Mouse (Mus musculus) thymus, postnatal 36 days (tissue): ENCODE data around the gene Fam208a.

Experiments
- DNase-seq, 2 experiments: peaks; one replicate each; pipeline ENCODE4 v3.0.0; 2022; ENCODE audit warnings: mixed read lengths in 2 of 2

The Fam208a gene

DNA sequence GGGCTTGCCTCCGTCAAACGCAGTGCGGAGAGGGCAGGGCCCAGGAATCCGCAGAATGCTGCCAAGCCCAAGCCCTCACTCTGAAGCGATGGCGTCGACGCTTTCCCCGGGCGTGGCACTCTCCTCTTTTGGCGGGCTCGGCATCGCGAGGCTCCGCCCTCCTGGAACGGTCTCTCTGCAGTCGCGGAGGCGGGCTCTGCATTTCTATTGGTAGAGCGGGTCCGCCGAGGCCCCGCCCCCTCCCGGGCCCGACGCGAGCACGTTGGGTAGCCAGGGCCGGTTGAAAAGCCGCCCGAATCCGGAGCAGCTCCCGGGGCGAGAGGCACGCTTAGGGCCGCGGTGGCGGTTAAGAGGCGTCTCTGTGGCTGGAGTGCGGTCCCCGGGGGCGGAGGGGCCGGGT, at the start of gene Fam208a:
Gene Fam208a, plus strand, starts transcription at position 262 of the 400 bp plus-strand sequence.
- DNase-seq, result peak; percentile 92 to 95

DNA sequence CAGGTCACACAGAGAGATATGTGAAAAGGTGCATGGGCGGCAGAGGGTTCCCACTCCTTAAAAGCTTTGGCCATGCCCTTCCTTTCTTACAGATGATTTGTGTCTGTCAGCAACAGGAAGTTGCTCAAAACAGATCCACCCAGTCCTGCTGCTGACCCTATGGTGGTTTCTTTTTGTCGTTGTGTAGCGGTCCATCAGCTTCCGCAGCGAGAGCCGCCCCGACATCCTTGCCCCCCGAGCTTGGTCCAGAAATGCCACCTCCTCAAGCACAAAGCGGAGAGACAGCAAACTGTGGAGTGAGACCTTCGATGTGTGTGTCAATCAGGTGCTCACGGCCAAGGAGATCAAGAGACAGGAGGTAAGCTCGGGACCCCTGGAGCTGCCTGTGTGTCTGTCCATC, 49.2 kb upstream of the Fam208a start:
- no peak for DNase-seq

DNA sequence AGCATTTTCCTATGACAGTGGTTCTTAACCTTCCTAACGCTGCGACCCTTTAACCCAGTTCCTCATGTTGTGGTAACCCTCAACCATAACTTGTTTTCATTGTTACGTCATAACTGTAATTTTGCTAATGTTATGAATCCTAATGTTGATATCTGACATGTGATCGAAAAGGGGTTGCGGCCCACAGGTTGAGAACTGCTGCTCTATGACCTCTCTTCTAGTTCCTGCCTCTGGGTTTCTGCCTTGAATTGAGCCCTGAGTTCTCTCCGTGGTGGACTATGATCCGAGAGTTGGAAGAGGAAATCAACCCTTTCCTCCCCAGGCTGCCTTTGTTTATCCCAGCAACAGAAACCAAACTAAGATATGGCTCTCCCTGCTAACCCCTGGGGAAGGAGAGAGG, 47.2 kb upstream of the Fam208a start:
- no peak for DNase-seq

DNA sequence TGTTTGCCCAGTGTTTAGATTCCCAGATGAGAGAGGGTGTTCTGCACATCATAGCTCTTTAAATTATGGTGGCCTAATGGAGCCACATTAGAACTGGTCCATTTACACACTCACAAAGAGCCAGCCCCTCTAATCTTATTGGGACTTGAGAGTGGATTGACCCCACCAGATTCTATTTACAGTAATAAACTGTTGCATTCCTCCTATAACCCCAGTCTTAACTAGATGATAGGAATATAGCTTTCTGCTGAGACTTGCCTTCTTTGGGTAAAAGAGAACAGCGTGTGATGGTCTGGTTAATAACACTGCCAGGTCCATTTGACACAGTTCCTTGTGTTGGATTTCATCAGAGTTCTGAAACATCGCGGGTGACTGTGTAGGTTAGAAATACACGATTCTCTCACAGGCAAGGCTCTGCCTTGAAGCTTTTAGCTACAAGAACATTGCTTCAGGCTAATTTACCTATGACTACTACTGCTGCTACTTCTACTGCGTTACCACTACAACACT, 45.3 kb upstream of the Fam208a start:
- DNase-seq, result no peak

DNA sequence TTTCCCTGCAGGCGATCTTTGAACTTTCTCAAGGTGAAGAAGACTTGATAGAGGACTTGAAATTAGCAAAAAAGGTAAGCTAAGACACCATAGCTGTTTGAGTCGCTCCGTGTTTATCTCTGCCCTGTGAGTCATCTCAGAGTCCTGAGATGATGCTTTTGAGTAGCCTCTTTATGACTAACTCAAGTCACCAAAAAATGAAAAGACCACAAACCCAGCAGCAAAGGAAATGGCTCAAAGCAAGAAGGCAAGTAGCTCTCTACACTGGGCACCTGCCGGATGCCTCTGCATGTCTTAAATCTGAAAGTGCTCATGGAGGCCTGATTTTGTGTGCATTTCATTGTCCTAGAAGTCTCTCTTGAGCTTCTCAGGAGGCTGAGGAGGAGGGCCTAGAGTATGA, 44.5 kb upstream of the Fam208a start:
- DNase-seq, result peak in 1 of 2 experiments; percentile 16

DNA sequence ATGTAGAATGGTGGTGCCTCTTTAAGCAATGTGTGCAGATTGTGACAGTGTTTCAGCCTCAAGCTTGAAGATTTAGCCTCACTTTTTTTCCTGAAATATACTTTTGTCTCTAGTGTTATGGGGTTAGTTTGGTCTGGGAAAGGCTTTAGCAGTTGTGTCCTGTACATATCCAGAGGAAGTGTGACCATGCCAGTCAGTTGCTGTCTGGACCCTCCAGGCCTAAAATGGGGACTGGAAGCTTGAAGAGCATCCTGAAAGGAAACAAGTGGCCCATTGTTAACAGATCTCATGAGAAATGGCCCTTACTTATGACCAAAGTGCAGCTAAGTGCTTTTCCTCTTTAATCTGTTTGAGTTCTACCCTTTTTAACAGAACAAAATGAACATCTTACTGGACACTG, 40.0 kb upstream of the Fam208a start:
- DNase-seq, result no peak

DNA sequence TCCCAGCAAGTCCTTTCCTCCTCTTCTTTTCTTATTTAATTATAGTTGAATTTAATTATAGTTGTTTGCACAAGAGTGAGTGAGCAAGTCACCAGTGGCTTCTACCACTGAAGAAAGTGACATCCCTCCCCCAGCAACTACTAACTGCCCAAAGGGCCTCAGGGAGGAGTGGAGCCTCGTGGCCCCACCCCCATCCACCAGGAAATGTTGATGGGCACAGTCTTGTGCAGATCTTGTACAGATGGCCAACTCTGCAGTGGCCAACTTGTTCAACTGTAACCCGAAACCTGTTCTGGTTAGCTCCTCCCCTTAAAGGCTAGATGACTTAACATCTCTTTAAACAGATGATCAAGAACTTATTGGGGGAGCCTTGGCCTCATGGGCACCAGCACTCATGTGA, 38.9 kb upstream of the Fam208a start:
- DNase-seq, result no peak

DNA sequence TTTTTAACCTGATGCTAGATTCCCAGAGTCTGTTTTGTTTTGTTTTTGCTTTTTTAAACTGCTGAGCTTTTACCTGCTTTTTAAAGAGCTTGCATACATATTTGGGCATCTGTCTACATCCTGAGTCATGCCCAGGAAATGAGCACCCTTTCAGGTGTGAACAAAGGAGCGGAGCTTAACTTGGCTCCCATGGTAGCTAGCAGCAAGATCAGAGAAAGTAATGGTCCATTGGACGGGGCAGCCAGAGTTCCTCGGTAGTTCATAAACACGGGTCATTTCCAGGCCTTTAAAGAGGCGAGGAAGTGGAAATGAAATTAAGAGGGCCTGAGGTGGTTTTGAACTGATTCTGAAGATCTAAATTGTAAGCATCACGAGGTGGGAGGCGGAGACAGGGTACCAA, 38.0 kb upstream of the Fam208a start:
- no peak for DNase-seq

DNA sequence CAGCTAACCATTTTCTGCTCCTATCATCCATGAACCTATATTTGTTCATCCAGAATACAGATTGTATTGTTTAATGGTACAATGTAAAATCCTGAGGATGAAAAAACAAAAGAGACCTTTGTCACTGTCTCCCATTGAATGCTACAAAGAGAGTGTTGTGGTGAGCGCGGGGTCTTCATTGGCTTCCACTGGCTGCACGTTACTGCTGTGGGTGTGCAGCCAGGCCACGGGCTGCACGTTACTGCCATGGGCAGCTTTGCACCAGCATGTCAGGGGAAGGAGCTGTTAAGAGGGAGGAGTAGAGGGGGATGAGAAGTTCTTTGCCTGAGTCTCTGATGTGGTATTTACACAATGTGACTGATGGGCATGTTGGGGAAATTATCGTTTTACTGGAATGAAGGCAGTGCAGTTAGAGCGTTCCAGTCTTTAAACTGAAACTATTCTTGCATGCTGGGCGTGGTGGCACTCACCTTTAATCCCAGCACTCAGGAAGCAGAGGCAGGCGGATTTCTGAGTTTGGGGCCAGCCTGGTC, 36.8 kb upstream of the Fam208a start:
- no peak for DNase-seq

DNA sequence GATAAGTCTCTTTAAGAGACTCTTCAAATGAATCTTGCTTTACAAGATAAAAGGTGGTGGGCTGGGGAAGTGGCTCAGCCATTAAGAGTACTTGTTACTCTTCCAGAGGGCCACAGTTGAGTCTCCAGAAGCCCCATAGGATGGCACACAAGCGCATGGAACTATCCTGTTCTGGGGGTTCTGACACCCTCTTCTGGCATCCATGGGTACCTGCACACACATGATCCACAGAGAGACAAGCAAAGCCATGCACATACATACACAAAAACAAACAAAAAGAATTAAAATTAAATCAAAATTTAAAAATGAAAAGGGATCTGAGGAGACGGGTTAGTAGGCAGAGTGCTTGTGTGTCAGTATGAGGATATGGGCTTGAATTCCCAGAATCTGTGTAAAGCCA, 36.0 kb upstream of the Fam208a start:
- no peak for DNase-seq

DNA sequence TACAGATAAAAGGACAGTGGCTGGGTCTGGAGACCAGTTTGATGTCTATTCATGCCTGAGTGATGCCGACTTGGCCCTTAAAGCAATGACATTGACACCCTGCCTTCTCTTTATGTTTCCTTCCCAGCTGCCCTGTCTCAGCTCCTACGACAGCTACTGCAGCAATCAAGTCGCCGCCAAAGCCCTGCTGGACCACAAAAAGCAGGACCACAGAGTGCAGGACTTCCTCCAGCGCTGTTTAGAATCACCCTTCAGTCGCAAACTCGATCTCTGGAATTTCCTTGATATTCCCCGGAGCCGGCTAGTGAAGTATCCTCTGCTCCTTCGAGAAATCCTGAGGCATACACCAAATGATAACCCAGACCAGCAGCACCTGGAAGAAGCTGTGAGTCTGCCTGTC, 34.8 kb upstream of the Fam208a start:
- DNase-seq, result no peak

DNA sequence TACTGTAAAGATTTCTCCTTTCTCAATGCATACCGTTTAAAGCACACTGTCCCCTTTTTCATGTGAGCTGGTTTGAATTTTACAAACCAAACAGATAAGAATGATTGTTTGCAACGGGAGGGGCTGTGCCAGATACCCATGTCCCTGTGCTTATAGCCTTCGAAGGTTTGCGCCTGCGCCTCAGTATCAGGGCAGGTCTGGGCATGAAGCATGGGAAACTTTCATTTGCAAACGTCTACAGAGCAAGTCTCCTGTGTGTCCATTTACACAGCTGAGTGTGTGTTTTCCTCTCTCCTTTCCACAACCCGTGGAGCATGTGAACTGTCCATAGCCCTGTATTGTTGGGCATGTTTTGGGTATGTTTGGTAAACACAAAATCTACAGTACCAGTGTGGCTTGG, 32.2 kb upstream of the Fam208a start:
- DNase-seq, result no peak

DNA sequence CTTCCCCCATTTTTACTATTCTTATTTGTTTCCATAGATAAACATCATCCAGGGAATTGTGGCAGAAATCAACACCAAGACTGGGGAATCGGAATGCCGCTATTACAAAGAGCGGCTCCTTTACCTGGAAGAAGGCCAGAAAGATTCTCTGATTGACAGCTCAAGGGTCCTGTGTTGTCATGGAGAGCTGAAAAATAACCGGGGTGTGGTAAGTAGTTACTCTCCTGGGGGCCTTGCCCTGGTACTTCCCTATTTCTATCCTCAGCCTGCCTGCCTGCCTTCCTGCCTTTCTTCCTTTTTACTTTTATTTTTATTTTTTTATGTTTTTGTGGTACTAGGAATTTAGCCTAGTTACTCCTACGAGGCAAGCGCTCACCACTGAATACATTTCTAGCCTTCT, 31.1 kb upstream of the Fam208a start:
- DNase-seq, result no peak

DNA sequence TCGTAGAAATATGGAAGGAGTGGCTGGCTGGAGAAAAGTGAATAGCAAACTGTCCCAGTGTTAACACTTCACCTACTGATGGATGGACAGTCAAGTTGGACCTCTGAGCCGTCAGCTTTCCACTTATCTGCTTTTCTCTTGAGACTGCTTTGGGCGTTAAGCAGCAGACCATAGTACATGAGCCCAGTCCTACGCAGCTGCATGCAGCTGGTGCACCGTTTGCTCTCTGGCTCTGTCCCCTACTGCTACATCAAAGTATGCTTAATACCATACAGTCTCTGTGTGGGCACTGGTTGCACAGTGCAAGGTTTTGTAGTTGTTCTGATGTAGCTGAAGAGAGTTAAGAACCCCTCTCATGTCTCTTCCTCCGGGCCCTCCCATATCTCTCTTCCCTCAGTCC, 28.1 kb upstream of the Fam208a start:
- DNase-seq, result no peak

DNA sequence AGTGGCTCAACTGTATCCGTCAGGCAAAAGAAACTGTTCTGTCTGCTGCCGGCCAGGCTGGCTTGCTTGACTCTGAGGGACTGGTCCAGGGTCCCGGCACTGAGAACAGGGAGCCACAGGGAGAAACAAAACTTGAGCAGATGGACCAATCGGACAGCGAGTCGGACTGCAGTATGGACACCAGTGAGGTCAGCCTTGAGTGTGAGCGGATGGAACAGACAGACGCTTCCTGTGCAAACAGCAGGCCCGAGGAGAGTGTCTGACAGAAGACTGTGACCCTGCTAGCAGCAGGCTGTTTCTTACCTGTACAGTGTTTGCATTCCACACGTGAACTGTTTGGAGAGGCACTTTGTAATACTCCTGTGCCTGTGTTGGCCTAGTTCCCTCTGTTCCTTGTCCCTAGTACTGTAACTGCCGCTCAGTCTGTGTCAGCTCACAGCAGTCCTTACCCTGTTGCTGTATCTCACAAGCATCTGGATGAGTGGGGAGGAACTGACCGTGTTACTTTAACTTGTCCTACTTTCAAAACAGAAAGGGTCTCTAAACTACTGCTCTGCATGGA, 26.8 kb upstream of the Fam208a start:
- peak in 1 of 2 experiments; percentile 16 for DNase-seq

DNA sequence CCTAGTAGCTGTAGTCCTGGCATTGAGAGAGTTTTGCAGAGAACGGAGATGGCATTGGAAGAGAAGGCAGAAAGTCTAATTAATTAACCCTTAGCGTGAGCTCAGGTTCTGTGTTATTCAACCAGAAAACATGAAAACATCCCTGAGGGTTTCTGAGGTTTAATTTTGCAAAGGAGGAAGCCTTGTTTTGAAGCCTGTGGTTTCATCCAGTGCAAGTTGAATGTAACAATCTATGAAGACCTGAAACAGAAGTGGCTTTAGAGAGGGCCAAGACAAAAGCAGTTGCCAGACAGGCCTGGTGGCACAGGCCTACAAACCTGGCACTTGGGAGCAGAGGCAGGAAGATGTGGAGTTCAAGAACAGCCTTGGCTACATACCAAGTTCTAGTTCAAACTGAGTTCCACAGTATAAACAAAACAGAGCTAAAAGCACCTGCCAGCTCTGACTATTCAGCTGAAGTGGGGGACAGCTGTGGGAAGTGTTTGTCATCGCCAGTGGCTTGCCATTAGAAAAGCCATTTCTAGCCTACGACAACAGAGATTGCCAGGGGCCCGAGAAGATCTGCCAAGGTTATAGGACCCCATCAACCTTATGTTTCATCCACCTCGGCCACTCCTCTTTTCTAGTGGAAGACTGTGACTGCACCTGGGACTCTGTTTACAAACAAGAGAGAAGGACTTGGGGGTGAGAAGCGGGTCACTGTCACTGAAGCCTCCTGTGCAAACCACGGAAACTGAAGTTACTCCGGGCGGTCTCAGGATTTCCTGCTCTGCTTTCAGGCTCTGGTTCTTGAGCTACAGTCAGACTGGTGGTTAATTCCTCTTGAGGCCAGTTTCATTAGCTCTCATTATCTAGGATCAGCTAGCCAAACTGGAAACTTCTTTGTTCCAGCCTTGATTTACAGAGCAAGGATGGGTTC, 26.0 kb upstream of the Fam208a start:
- peak; percentile 33 to 45 for DNase-seq

DNA sequence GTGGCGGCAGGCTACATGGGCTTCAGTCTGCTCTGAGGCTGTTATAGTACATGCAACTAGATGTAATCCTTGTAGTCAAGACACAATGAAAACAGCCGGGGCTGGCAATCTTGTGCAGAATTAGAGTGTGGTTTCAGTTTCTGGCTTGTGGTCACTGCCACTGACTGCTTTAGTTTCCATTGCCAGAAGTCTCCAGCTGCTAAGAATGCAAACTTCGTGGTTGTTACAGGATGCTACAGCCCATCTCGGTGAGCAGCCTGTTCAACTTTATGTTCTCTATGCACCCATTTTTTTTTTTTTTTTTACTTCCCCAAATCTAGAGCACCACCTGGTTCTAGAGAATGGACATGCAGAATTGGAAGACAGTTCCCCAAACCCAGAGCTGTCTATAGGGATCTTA, 23.2 kb upstream of the Fam208a start:
- DNase-seq, result peak; percentile 44 to 50

DNA sequence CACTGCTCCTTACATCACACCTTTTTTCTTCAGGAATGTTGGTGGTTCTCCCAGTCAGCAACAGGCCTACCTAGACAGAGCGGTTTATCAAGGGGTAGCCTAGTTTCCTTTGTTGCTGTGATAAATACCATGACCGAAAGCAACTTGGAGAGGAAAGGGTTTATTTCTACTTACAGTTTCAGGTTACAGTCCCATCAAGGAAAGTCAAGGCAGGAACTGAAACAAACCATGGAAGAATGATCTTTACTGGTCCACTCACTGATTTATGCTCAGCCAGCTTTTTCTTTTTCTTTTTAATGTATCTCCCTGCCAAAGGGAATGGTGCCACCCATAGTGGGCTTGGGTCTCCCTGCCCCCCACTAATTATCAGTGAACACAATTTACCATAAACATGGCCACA, 22.7 kb upstream of the Fam208a start:
- DNase-seq, result no peak

DNA sequence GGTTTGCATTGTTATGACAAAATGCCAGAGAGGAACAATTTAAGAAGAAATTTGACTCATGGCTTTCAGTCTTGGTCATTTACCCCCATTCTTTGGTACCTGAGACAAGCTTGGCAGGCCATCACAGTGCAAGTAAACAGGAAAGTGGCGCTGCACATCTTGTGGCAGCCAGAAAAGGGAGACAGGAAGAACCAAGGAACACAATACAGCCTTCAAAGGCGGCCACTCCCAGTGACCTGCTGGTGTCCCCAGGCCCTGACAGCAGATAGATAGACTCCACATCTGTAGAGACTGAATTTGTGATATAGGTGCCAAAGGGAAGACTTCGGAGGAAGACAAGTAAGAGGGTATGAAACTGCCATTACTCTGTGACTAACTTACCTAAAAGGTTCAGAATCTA, 20.4 kb upstream of the Fam208a start:
- DNase-seq, result no peak

DNA sequence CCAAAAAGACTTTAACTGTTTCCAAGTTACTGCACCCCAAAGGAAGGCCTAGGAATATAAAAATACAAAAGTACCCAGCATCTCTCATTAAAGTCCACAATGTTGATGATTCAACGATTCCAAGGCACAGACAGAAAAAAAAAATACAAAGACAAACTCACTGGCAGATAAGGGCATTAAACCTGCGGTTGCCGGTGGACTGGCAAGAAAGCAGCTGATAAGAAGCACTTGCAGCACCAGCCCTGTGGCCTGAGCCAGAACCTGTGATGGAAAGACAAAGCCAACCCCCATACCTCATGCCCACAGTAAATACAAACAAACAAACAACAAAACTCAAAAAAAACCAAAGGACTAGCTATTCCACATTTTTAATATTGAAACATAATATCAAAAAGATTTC, 19.0 kb upstream of the Fam208a start:
- no peak for DNase-seq

DNA sequence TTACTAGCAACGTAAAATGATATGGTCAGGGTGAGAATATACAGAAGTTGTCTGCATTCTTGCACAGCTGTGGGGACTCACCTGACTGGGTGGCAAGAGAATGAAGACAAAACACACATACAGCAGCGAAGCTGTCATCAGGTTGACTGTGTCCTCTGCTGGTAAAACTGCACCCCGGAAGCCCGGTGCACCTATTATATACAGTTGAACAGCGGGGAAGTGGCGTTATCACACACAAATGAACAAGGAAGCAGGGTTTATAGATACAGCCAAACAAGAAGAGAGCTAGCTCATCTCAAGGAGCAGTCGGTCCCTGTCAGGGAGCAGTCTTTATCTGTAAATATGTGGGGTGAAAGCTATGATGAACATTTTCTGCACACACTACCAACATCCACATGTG, 17.1 kb upstream of the Fam208a start:
- DNase-seq, result no peak

DNA sequence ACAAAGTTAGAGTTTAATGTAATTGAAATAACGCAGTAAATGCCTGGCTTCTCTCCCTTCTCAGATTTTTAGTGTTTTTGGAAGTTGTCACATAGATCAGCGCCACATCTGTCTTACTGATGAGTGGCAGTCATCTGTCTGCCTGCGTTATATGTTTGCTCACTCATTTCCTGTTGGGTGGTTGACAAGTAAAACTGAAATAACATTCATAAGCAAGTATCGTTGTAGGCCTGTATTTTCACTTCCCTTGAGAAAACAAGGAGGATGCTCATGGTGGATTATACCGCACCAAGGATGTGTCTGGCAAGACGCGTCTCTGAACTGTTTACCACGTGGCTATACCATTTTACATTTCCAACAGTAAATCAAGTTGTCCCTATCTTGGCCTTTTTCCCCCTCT, 15.9 kb upstream of the Fam208a start:
- no peak for DNase-seq

DNA sequence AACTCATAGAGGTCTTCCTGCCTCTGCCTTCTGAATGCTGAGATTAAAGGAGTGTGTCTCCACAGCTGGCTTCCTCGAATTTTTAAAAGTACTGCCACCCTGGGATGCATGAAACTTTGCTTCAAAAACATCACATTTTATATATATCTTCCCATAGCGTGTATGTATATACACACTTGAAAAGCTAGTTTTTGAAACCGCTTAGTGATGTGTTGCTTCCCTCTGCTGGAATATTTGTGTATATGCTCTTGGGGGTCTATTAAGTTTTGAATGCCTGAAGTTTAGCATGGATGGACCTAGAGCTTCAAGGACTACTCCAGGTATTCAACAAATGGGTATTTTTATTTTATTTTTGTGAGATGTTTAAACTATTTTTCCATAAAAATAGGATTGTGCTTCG, 14.7 kb upstream of the Fam208a start:
- DNase-seq, result no peak

DNA sequence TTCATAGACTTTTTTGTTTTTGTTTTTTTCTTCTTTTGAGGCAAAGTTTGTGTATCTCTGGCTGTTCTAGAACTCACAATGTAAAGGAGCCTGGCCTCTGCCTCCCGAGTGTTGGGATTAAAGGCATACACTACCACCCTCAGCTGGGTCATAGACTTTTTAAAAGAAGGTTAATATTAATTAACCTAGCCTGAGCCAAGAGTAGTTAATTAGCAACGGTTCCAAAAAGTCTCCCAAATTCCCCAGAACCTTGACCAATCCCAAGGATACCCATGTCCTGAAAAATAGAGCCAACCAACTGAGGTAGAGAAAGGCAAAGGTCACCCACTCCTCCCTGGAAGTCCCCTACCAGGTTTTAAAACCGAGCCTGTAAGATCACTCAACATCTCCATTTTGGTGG, 7.8 kb upstream of the Fam208a start:
- DNase-seq, result no peak
